Mouse (Mus musculus) kidney, adult 18-20 months (tissue): ENCODE measurements around the gene Fam173a.
"Not testable (repeated sequence)": the region's sequence is repeated elsewhere in the genome, so short reads cannot be mapped to it uniquely, and the experiment has no call there.

ENCODE experiments used
- DNase-seq: peaks from one replicate; pipeline ENCODE4 v3.0.0; 2021

Fam173a gene

GRCm38 (mm10) chr17:25828223-25828594, 35.5 kb upstream of the Fam173a start:
- peak; percentile 33 for DNase-seq

- no peak for DNase-seq
Observed at GRCm38 (mm10) chr17:25827546-25828222, 35.0 kb upstream of the Fam173a start.

DNA sequence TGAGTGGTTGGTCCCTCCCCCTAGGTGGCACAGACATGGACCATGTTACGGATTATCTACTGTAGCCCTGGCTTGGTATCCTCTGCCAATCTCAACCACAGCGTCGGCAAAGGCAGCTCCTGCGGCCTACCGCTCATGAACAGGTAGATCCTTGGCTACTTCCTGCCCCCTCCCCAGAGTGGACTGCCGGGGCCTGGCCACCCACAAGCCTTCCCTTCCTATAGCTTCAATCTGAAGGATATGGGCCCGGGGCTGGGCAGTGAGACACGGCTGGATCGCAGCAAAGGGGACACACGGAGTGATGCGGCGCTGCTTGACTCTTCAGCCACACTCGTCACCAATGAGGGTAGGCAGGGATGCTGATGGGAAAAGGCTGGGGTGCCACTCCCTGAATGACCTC, 34.3 kb upstream of the Fam173a start:
- DNase-seq = no peak

DNA sequence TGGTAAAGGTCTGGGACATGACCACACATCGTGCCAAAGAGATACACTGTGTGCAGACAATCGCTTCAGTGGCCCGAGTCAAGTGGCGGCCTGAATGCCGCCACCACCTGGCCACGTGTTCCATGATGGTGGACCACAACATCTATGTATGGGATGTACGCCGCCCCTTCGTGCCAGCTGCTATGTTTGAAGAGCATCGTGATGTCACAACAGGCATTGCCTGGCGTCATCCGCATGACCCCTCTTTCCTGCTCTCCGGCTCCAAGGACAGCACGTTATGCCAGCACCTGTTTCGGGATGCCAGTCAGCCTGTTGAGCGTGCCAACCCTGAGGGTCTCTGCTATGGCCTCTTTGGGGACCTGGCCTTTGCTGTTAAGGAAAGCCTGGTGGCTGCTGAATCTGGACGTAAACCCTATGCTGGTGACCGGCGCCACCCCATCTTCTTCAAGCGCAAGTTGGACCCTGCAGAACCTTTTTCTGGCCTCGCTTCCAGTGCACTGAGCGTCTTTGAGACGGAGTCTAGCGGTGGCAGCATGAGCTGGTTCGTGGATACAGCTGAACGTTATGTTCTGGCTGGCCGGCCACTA, 33.4 kb upstream of the Fam173a start:
- no peak for DNase-seq

- DNase-seq = no peak
Observed at GRCm38 (mm10) chr17:25825311-25825710, 32.6 kb upstream of the Fam173a start.

DNA sequence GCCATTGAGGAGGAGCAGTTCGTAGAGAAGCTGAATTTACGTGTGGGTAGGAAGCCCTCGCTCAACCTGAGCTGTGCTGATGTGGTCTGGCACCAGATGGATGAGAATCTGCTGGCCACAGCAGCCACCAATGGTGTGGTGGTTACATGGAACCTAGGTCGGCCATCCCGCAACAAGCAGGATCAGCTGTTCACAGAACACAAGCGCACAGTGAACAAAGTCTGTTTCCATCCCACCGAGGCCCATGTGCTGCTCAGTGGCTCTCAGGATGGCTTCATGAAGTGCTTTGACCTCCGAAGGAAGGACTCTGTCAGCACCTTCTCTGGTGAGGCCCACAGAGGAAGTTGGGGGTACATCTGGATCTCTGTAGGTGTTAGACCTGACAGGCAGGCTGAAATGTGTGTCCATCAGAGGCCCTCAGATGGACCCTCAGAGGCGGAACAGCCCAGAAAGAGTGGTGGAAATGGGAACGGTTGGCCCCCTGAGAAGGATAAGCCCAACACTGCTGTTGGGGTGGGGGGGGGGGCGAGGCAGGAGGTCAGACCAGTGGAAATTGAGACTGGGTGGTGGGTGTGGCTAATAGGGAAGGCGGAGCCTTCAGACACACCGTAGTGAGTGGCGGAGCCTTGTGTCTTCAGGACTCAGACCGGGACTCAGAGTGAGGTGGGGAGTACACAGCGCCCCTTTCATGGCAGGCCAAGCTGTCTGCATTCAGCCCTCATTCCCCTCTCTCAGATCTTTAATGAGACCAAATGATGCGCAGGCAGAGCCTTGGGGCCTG, 31.9 kb upstream of the Fam173a start:
- no peak for DNase-seq

DNA sequence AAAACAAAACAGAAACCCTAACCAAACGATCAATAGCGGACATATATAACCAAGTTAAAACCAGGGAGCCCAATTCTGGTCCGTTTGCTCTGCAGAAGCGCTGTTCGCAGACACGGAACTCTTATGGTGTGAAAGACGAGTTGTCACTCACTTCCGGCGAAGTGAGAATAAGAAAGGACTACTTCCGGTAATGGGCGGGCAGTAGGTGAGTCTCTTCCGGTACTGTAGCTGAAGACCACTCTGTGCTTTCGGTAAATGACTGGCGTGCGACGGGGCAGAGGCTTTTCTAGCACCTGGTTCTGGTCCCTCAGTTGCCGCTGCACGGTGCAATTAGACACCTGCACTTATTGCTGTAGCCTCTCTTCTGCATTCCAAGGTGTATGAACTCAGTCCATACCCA, 30.8 kb upstream of the Fam173a start, which contains the start of gene Wdr24:
Gene Wdr24, plus strand, starts transcription at position 176 of the 400 bp plus-strand sequence.
- DNase-seq = peak; percentile 81

DNA sequence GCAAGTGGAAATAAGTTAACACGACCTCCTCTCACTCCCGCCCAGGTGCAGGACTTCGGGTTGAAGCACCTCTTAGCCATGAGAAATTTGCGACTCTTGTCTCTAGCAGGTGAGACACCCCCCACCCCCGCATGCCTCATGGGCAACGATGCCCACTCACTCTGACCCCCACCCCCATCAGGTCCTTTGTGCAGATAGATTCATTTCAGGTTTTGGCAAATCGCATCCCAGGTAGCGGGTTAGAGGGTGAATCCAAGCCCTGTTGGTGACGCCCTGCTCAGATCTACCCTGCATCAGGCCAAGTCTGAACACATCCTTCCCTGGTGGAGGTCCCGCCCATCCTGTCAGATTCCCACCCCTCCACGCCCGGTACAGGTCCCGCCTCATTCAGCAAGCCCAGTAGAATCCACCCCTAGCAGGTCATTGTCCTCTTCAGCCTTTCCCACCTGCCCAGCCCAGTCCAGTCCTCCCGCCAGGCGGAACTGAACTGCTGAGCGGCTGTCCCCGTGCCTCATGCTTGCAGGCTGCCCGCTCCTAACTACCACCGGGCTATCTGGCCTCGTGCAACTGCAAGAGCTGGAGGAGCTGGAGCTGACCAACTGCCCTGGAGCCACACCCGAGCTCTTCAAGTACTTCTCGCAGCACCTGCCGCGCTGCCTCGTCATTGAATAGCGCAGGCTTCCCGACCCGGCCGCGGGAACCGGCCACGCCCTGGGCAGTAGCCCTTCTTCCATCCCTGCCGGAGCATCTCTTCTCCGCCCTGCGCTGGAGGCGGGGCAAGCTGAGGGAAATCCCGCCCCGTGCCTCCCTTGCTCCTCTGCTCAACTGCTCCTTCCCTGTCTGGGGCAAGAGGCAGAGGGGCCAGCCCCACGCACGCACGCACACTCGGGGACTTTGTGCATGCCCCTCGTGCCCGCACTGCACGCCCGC, 26.4 kb upstream of the Fam173a start:
- DNase-seq = no peak

- DNase-seq = no peak
Observed at GRCm38 (mm10) chr17:25817662-25818061, 25.0 kb upstream of the Fam173a start.

- peak; percentile 85 for DNase-seq
Observed at GRCm38 (mm10) chr17:25813471-25813870, 20.8 kb upstream of the Fam173a start.

- DNase-seq = no peak
Observed at GRCm38 (mm10) chr17:25810890-25811289, 18.2 kb upstream of the Fam173a start.

DNA sequence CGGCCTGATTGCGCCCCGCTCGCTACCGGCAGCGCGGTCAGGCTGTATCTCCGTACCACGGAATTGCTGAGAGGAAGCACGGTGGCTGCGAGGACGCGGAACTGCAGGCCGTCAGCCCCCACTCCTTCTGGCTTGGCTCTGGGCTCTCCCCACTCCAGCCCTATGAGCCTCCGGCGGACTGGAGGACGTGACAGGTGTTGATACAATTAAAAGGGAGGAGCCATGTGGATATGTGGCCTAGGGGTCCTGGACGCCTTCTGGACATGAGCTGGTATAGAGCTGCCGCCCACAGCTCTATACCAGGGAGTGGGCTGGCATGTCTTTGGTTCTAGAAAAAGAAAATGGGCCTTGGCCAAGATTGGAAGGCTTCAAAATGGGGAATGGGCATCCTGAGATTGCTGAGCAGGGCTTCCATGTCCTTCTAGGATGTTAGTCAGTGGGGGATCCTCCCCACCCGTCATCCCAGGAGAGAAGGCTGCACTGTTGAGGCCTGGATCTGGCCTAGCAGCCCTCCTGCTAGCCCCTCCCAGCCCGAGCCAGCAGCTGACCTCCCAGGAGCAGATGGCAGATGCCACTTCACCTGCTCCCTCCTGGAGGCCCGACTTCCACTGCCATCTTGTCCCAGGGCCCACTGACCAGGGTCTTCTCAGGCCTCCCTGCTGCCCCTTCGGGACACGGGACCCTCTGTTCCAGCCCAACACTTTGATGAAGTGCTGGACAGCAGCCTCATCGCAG, 17.1 kb upstream of the Fam173a start:
- DNase-seq = no peak

GRCm38 (mm10) chr17:25808789-25809605, 16.3 kb upstream of the Fam173a start, which contains the start of gene Fbxl16:
TSS of gene Fbxl16 (plus strand) at chr17:25809085.
- DNase-seq = peak; percentile 80

- no peak for DNase-seq
Observed at GRCm38 (mm10) chr17:25808028-25808427, 15.3 kb upstream of the Fam173a start.

DNA sequence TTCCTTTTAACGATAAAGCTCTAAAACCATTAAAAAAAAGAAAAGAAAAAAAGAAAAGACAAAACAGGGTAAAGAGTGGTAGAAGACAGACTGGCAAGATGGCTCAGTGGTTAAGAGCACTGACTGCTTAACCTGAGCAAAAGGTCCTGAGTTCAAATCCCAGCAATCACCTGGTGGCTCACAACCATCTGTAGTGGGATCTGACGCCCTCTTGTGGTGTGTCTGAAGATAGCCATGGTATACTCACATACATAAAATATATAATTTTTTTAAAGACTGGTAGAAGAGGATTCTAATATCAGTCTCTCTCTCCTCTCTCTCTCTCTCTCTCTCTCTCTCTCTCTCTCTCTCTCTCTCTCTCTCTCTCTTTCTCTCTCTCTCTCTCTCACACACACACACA, 14.8 kb upstream of the Fam173a start:
- DNase-seq = not testable (repeated sequence)

- DNase-seq = no peak
Observed at GRCm38 (mm10) chr17:25806507-25806906, 13.8 kb upstream of the Fam173a start.

GRCm38 (mm10) chr17:25802825-25803517, 10.3 kb upstream of the Fam173a start:
- DNase-seq = no peak

DNA sequence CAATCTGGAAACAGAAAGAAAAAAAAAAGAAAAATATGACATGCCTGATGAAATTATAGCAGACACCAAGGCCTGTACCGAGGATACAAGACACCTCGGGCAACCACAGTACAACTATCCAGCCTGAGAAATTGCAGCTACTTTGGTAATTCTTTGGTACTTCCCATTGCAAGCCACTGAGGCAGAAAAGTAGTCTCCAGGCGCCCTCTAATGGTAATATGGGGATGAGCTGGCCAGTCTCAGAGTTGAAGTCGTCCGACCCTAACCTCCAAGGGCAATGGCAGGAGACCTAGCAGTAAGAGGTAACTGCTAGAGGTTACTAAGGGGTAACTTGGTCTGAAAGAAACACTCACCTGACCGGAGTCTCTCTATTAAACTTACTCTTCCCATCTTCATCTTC, 8.3 kb upstream of the Fam173a start:
- peak; percentile 78 for DNase-seq

DNA sequence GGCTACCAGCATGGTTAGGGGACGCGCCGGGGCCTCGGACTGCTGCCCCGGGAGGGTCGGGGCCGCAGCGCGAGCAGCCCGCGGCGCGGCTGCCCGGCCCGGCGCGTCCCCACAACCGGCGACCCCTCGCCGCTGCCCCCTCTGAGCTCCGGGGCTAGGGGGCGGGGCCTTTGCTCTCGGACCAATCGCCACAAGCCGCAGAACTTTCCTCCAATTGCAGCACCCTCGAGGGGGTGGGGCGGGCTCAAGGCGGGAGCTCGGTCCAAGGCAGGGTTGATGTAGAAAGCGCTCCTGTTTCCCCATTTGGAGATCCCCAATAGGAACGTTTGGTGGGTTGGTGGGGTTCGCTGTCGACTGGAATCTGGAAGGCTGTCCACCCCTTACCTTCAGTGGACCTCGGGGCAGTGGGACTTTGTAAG, 4.3 kb upstream of the Fam173a start, which contains the start of gene Metrn:
Gene Metrn, minus strand, starts transcription at position 186 of the 419 bp plus-strand sequence.
- DNase-seq = peak; percentile 89

DNA sequence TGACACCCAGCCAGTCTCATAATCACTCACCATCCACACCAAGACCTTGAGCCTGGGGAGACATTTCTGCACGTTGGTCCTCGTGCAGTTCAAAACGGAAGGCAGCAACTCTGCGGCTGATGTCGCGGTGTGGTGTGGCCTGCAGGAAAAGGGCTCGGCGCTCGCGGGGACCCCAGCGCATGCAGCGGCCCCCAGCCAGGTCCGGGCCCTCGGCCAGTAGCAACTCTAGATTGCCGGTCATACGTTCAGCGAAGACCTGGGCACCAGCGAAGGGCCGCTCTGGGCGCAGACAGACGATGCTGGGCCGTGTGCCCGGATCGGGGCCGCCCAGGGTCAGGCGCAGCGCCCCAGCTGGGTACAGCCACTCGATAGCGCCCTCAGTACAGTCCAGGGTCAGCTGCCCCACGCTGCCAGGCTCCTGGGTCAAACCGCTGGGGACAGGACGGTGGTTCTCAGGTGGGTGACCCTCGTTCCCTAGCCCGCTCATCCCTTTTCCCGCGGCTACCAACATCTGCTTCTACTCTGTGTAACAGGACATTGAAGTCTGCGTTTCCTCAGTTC, 3.6 kb upstream of the Fam173a start:
- DNase-seq = peak; percentile 59
